ENCODE assay signal across 30 mouse cellular contexts in genomic region chr2:69957622-69958021, GRCm38 (mm10).
DNase-seq lines count a peak whose midpoint lies in the region; ATAC-seq and TF ChIP-seq lines count a peak whose summit lies in the region.
"Had no signal": no experiment of that assay in that cellular context is flagged by ENCODE, and none has a peak within 500 bp of the region (broad histone marks: within the 10 kb centered on the region; RNA-seq: fewer than 3 reads in every experiment).

No protein-coding gene starts in this region.

- no peak overlapping the region for H3K4me3 ChIP-seq in liver, embryonic 14.5 days (ENCODE audit: insufficient read depth in 1 of 2, low read depth in 2 of 2, low read length in 2 of 2)
- H3K4me3 ChIP-seq: embryonic facial prominence, embryonic 12.5 days; hindbrain, embryonic 10.5 days; hindbrain, embryonic 15.5 days had no signal

- ATAC-seq in frontal cortex, adult (ENCODE audit: low TSS enrichment): 0 out of 2 replicates have a peak, but pooled peaks have one; percentile 36
- ATAC-seq in erythroid progenitor cell, adult 5-6 weeks (replicated peaks; ENCODE audit: low FRiP score, poor library complexity, severe bottlenecking): peak; percentile 80
- peak; percentile 57; the same call in 1 of the 2 replicates for ATAC-seq in liver, embryonic 14.5 days (ENCODE audit: insufficient read depth)
- ATAC-seq in megakaryocyte-erythroid progenitor cell, adult 5-6 weeks (replicated peaks; ENCODE audit: low FRiP score, low TSS enrichment, poor library complexity, severe bottlenecking): peak; percentile 92
- ATAC-seq: forebrain, embryonic 16.5 days; lung, postnatal 0 days had no signal

- peaks cover 4% of the 10 kb centered on the region for H3K36me3 ChIP-seq in liver, embryonic 14.5 days (replicated peaks; ENCODE audit: control insufficient read depth, insufficient read depth, low read depth)

- no peak overlapping the region for H3K4me2 ChIP-seq in liver, embryonic 14.5 days (ENCODE audit: low read depth)
- H3K4me2 ChIP-seq: embryonic facial prominence, embryonic 12.5 days; hindbrain, embryonic 15.5 days had no signal

- no peaks in the 10 kb centered on the region for H3K4me1 ChIP-seq in liver, embryonic 14.5 days (replicated peaks; ENCODE audit: control insufficient read depth in 2 of 2, insufficient read depth in 2 of 2, low read length in 1 of 2)
- H3K4me1 ChIP-seq: hindbrain, embryonic 10.5 days; hindbrain, embryonic 15.5 days had no signal

- peak; percentile 51 for TF ChIP-seq CTCF in liver, embryonic 14.5 days (IDR thresholded peaks at IDR 0.05; ENCODE audit: low read depth)

- H3K9ac ChIP-seq in liver, embryonic 14.5 days (replicated peaks): no peak overlapping the region
- H3K9ac ChIP-seq: embryonic facial prominence, embryonic 12.5 days; hindbrain, embryonic 15.5 days had no signal

- no peak overlapping the region; the same call in 1 of the 2 replicates for H3K27ac ChIP-seq in liver, embryonic 14.5 days
- H3K27ac ChIP-seq: embryonic facial prominence, embryonic 12.5 days; hindbrain, embryonic 10.5 days; hindbrain, embryonic 15.5 days; stomach, postnatal 0 days had no signal

- DNase-seq in frontal cortex, postnatal 14 days (ENCODE audit: low spot score in 2 of 2): no peak
- DNase-seq in liver, embryonic 14.5 days (ENCODE audit: low read depth in 3 of 3, low spot score in 3 of 3): no peak
- DNase-seq in cerebellum, adult 11-12 months: no peak
- no peak for DNase-seq in urinary bladder, postnatal 10 days (ENCODE audit: low spot score)
- DNase-seq in heart, adult 8-10 months (ENCODE audit: low spot score): no peak
- DNase-seq: adrenal gland, postnatal 14 days; cerebellum, adult 11 months; cerebellum, adult 9-11 months; embryo, embryonic 11 days; gastrocnemius, postnatal 10 days; heart, postnatal 14 days; kidney, adult 2 months; kidney, postnatal 36 days; layer of hippocampus, postnatal 36 days; lung, postnatal 4 days; midbrain, embryonic 14.5 days; retina, postnatal 1 day; right cerebral cortex, postnatal 14 days; spleen, adult 18-20 months; thymus, adult 18-20 months; thymus, postnatal 36 days had no signal

- whole genome bisulfite sequencing in liver, embryonic 14.5 days (ENCODE audit: insufficient replicate concordance): 65% methylated on average over 2 of the region's 2 CpGs

- no peaks in the 10 kb centered on the region for H3K9me3 ChIP-seq in liver, embryonic 14.5 days (ENCODE audit: control insufficient read depth, low read length)
- H3K9me3 ChIP-seq: embryonic facial prominence, embryonic 12.5 days; hindbrain, embryonic 10.5 days; hindbrain, embryonic 15.5 days had no signal

- H3K27me3 ChIP-seq in liver, embryonic 14.5 days (ENCODE audit: control insufficient read depth, insufficient read depth, low read length): no peaks in the 10 kb centered on the region
- H3K27me3 ChIP-seq: embryonic facial prominence, embryonic 12.5 days; hindbrain, embryonic 15.5 days had no signal

- TF ChIP-seq EP300 in liver, embryonic 14.5 days (IDR thresholded peaks at IDR 0.05; ENCODE audit: low read depth): no peak

Comparison
In these comparisons a context has a peak if more than half of its experiments do, and no peak if none do; other contexts are left out.
1. ATAC-seq: peak in every context shown above with its lines; median percentile 92 in megakaryocyte-erythroid progenitor cell, adult 5-6 weeks; 80 in erythroid progenitor cell, adult 5-6 weeks; 57 in liver, embryonic 14.5 days; 36 in frontal cortex, adult.